Mouse (Mus musculus): ENCODE data around the gene Kdm7a. TPM values are rescaled to one million over a fixed set of nuclear protein-coding genes. Genes with fewer than 3 reads are reported as not detected.

Kdm7a gene
- polyA plus RNA-seq, 1 experiment from 2014 or later = 6.0 TPM

DNA sequence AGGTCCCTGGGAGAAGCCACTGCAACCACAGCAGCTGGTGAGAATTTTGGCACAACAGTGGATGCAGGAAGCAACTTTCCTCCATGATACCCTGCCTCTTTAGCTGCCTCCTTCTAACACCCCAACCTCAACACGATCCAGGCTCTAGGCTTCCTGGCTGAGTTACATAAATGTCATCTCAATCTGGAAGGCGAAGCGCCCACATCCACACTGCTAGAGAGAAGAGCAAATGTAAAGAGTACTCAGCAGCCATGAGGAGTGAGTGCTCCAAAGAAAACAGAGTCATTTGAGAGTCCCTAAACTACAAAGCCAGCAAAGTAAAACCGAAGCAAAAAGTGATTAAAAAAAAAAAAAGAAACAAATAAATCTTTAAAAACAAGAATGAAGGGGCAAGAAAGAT lies 102.0 kb downstream of the Kdm7a start:
- no peak for DNase-seq (ENCODE audit: low spot score)
- H3K9ac ChIP-seq (ENCODE audit: low read depth, low read length) = no peak overlapping the region
- no peaks in the 10 kb centered on the region for H3K9me3 ChIP-seq (ENCODE audit: control insufficient read depth, low read length)
- H3K4me1 ChIP-seq (ENCODE audit: control insufficient read depth, insufficient read depth, low read length) = no peaks in the 10 kb centered on the region
- H3K27me3 ChIP-seq (replicated peaks; ENCODE audit: control insufficient read depth, insufficient read depth, low read length) = no peaks in the 10 kb centered on the region
- H3K4me2 ChIP-seq (ENCODE audit: low read depth, low read length) = no peak overlapping the region
- no peak overlapping the region for H3K27ac ChIP-seq (replicated peaks; ENCODE audit: low read depth, low read length)
- WGBS = 82% methylated on average over 4 of the region's 4 CpGs
- H3K36me3 ChIP-seq (ENCODE audit: control insufficient read depth, insufficient read depth, low read length) = no peaks in the 10 kb centered on the region
- ATAC-seq (ENCODE audit: low read depth) = no peak
- no peak overlapping the region for H3K4me3 ChIP-seq (ENCODE audit: low read depth, low read length)

Other genes with a start within 250 kb of the Kdm7a start
- 9.1 and 9.8 TPM in 2 replicates for gene Parp12, start 88.4 kb downstream of the Kdm7a start, polyA plus RNA-seq (2014; fragmentation: Nextera tagmentation; extraction: Ambion mirVana)
- 56.9 and 57.3 TPM in 2 replicates for gene Slc37a3, start 170.9 kb upstream of the Kdm7a start, polyA plus RNA-seq (2014; fragmentation: Nextera tagmentation; extraction: Ambion mirVana)
- gene Rab19, start 174.4 kb upstream of the Kdm7a start, polyA plus RNA-seq (2014; fragmentation: Nextera tagmentation; extraction: Ambion mirVana) = 0.93 and 1.8 TPM in 2 replicates
- gene Mkrn1, start 213.7 kb upstream of the Kdm7a start, polyA plus RNA-seq (2014; fragmentation: Nextera tagmentation; extraction: Ambion mirVana) = 67.1 and 72.4 TPM in 2 replicates

Data from embryonic facial prominence, embryonic 14.5 days (tissue).